Mouse (Mus musculus): ENCODE data around the gene Hnf1b. TPM values are rescaled to one million over a fixed set of nuclear protein-coding genes. Genes with fewer than 3 reads are reported as not detected.
A peak's percentile ranks its signal among the peaks of the same experiment; 100 is the strongest.

Gene Hnf1b
- polyA plus RNA-seq, 1 experiment from 2014 or later, result not detected

- Histone ChIP-seq H3K9me3 (replicated peaks) (no peaks in the 10 kb centered on the region), H3K27ac (replicated peaks) (no peak overlapping the region), H3K36me3 (no peaks in the 10 kb centered on the region), H3K4me2 (replicated peaks) (no peak overlapping the region), H3K4me1 (peaks cover 34% of the 10 kb centered on the region), H3K4me3 (replicated peaks) (0 out of 2 replicates have a peak overlapping the region, but pooled peaks have one; percentile 1), H3K9ac (no peak overlapping the region), H3K27me3 (peaks cover 90% of the 10 kb centered on the region)
- no peak for ATAC-seq (ENCODE audit: insufficient number of reproducible peaks, low FRiP score, low TSS enrichment, low read depth)
- WGBS, result under 1% methylated on average over 33 of the region's 33 CpGs
Measured at GRCm38 (mm10) chr11:83853221-83853792, 3.4 kb downstream of the Hnf1b start.

DNA sequence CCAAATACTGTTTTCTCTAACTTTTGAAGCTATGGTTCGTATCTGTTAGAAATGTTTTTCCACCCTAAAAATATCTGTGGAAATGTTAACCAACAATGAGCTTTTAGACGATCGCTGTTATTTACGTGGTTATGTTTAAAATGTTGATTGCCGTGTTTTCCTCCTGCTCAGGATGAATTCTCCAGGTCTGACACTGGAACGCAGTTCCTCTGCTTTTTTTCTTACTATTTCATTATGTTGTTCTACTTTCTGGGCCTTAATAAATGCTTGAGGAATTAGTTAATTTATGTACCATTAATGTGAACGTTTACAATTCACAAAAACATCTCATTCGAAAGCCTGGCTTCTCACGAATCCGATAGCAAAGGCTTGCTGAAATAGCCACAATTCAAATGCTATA is 4.2 kb downstream of the Hnf1b start:
- 5% methylated on average over 10 of the region's 10 CpGs for WGBS
- Histone ChIP-seq H3K27ac (replicated peaks) (no peak overlapping the region), H3K4me1 (peaks cover 34% of the 10 kb centered on the region), H3K36me3 (no peaks in the 10 kb centered on the region), H3K9ac (no peak overlapping the region), H3K27me3 (peaks cover 91% of the 10 kb centered on the region), H3K4me3 (replicated peaks) (no peak overlapping the region), H3K4me2 (replicated peaks) (no peak overlapping the region), H3K9me3 (replicated peaks) (no peaks in the 10 kb centered on the region)
- ATAC-seq (ENCODE audit: insufficient number of reproducible peaks, low FRiP score, low TSS enrichment, low read depth), result no peak

GRCm38 (mm10) chr11:83854707-83855106 is 4.8 kb downstream of the Hnf1b start:
- Histone ChIP-seq H3K4me2 (replicated peaks) (no peak overlapping the region), H3K36me3 (no peaks in the 10 kb centered on the region), H3K9me3 (replicated peaks) (no peaks in the 10 kb centered on the region), H3K27me3 (peaks cover 88% of the 10 kb centered on the region), H3K9ac (no peak overlapping the region), H3K4me3 (replicated peaks) (no peak overlapping the region), H3K27ac (replicated peaks) (no peak overlapping the region), H3K4me1 (peaks cover 32% of the 10 kb centered on the region)
- 14% methylated on average over 2 of the region's 2 CpGs for WGBS
- ATAC-seq (ENCODE audit: insufficient number of reproducible peaks, low FRiP score, low TSS enrichment, low read depth), result no peak

DNA sequence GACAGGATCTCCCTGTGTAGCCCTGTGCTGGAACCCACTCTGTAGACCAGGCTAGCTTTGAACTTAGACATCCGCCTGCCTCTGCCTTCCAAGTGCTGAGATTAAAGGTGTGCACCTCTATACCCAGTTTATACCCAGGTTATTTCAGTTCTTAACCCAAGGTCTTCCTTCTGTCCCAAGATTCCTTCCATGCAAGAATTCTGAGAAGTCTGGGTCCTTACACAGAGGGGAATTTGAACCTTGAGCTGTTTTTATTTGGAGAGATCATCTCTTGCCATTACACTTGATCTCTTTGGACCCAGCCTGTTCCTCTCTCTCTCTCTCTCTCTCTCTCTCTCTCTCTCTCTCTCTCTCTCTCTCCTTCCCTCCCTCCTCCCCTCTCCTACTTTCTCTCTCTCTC is 7.4 kb downstream of the Hnf1b start:
- H3K9ac ChIP-seq, result no peak overlapping the region
- H3K4me1 ChIP-seq, result peaks cover 11% of the 10 kb centered on the region
- no peak overlapping the region for H3K4me3 ChIP-seq (replicated peaks)
- no peaks in the 10 kb centered on the region for H3K36me3 ChIP-seq
- peaks cover 63% of the 10 kb centered on the region for H3K27me3 ChIP-seq
- H3K27ac ChIP-seq (replicated peaks), result no peak overlapping the region
- H3K9me3 ChIP-seq (replicated peaks), result no peaks in the 10 kb centered on the region
- ATAC-seq (ENCODE audit: insufficient number of reproducible peaks, low FRiP score, low TSS enrichment, low read depth), result no peak
- H3K4me2 ChIP-seq (replicated peaks), result no peak overlapping the region
- WGBS, result 74% methylated on average over 1 of the region's 1 CpGs

DNA sequence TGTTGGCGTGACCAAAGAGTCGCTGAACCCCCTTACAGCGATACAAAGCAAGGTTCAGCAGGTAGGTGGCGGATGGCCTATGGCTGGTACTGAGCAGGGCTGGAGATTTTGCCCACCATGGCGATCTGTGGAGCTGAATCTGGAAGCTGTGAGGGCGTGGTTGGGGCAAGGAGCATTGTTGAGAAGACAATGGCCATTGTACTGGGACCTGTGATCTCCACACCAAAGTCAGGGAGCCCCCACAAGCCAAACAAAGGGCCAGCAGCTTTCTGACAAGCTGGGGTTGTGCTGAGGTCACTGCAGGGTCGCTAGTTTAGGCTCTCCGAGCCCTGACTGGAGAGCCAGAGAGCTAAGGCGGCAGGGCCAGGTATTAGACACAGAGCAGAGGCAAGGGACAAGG is 15.4 kb downstream of the Hnf1b start:
- Histone ChIP-seq H3K9ac (no peak overlapping the region), H3K4me2 (replicated peaks) (no peak overlapping the region), H3K36me3 (no peaks in the 10 kb centered on the region), H3K4me3 (replicated peaks) (no peak overlapping the region), H3K9me3 (replicated peaks) (no peaks in the 10 kb centered on the region), H3K27me3 (no peaks in the 10 kb centered on the region), H3K4me1 (no peaks in the 10 kb centered on the region), H3K27ac (replicated peaks) (no peak overlapping the region)
- WGBS, result 45% methylated on average over 9 of the region's 9 CpGs
- ATAC-seq (ENCODE audit: insufficient number of reproducible peaks, low FRiP score, low TSS enrichment, low read depth), result no peak

GRCm38 (mm10) chr11:83867571-83867970 is 17.7 kb downstream of the Hnf1b start:
- H3K36me3 ChIP-seq, result no peaks in the 10 kb centered on the region
- H3K9ac ChIP-seq, result no peak overlapping the region
- H3K27ac ChIP-seq (replicated peaks), result no peak overlapping the region
- 55% methylated on average over 3 of the region's 3 CpGs for WGBS
- H3K4me2 ChIP-seq (replicated peaks), result no peak overlapping the region
- no peak for ATAC-seq (ENCODE audit: insufficient number of reproducible peaks, low FRiP score, low TSS enrichment, low read depth)
- no peaks in the 10 kb centered on the region for H3K4me1 ChIP-seq
- no peak overlapping the region for H3K4me3 ChIP-seq (replicated peaks)
- H3K9me3 ChIP-seq (replicated peaks), result no peaks in the 10 kb centered on the region
- H3K27me3 ChIP-seq, result no peaks in the 10 kb centered on the region

DNA sequence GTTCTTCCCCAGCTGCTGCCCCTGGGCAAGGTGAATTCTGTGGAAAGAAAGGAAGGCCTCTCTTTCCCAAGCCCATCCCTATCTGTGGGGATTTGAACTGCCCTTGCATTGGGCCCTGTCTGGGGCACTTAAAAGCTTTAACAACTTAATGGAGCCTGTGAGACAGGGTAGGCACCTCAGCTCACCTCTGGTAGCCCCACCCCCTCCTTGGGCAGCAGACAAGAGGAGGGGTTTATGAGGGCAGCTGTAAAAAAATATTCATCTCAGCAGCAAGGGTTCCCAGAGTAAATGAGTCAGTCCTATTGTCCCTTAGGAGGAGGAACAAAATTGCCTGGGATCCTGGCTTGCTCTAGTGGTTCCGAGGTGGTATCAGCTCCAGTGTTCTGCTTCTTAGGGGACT is 19.3 kb downstream of the Hnf1b start:
- Histone ChIP-seq H3K9me3 (replicated peaks) (no peaks in the 10 kb centered on the region), H3K27ac (replicated peaks) (no peak overlapping the region), H3K27me3 (no peaks in the 10 kb centered on the region), H3K9ac (no peak overlapping the region), H3K36me3 (no peaks in the 10 kb centered on the region), H3K4me3 (replicated peaks) (no peak overlapping the region), H3K4me2 (replicated peaks) (no peak overlapping the region), H3K4me1 (no peaks in the 10 kb centered on the region)
- no peak for ATAC-seq (ENCODE audit: insufficient number of reproducible peaks, low FRiP score, low TSS enrichment, low read depth)
- WGBS, result 13% methylated on average over 1 of the region's 1 CpGs

- no peak overlapping the region for H3K4me2 ChIP-seq (replicated peaks)
- WGBS, result 55% methylated on average over 3 of the region's 3 CpGs
Measured at GRCm38 (mm10) chr11:83869686-83870085, 19.8 kb downstream of the Hnf1b start.

DNA sequence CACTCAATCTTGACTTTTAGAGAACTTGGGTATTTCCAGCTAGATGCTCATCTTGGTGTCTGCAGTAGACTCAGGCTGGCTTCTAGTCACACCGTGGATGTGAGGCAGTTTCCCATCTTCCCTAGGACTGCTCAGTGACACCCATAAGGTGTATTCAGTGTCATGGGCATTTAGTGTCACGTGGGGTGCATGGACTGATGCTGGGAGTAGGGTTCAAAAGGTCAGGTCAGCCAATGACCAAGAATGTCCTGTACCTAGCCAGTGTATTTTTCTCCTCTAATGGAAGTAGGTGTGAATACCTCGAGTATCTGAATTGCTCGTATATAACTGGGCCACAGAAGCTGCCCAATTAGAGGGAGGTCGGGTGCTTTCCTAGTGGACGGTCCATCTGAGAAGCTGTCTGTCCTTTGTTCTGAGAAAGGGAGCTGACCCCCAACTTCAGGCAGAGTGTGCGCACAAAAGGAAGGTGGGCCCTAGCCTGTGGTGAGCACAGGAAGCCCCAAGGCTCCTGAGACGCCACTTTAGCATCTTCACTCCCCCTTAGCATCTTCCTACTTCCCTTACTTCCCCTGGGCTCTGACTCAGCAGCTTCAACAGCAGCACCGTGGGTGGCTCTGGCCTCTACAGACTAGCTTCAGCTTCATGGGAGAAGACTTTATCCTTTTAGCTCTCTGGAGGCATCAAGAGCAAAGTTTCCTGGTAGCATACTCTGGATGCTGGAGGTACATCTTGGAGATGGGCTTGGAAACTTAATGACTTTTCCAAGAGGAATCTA is 22.1 kb downstream of the Hnf1b start:
- Histone ChIP-seq H3K4me3 (replicated peaks) (no peak overlapping the region), H3K4me1 (no peaks in the 10 kb centered on the region), H3K9me3 (replicated peaks) (no peaks in the 10 kb centered on the region), H3K27ac (replicated peaks) (no peak overlapping the region), H3K4me2 (replicated peaks) (no peak overlapping the region), H3K9ac (no peak overlapping the region), H3K27me3 (no peaks in the 10 kb centered on the region), H3K36me3 (no peaks in the 10 kb centered on the region)
- no peak for ATAC-seq (ENCODE audit: insufficient number of reproducible peaks, low FRiP score, low TSS enrichment, low read depth)
- WGBS, result 74% methylated on average over 9 of the region's 9 CpGs

More at GRCm38 (mm10) chr11:83869686-83870085, 19.8 kb downstream of the Hnf1b start:
- no peaks in the 10 kb centered on the region for H3K9me3 ChIP-seq (replicated peaks)
- no peak overlapping the region for H3K4me3 ChIP-seq (replicated peaks)
- no peak overlapping the region for H3K9ac ChIP-seq
- no peaks in the 10 kb centered on the region for H3K36me3 ChIP-seq
- H3K27ac ChIP-seq (replicated peaks), result no peak overlapping the region
- ATAC-seq (ENCODE audit: insufficient number of reproducible peaks, low FRiP score, low TSS enrichment, low read depth), result no peak
- no peaks in the 10 kb centered on the region for H3K4me1 ChIP-seq
- H3K27me3 ChIP-seq, result no peaks in the 10 kb centered on the region

DNA sequence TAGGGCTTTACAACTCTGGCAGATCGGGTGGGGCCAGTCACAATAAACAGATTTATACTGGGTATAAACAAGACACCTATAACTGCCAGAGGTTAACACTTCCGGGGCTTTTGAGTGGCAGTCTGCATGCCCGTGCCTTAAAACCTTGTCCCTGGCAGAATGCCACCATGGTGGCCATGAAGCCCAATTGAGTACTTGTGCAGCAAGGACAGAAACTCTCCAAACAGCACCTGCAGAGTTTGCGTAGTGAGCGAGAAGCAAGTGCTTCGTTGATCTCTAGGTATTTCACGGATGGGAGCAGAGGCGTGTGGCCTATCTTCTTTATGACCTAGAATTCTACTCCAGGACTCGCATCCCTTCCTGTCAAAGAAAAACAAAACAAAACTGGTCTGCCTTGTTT is 23.6 kb downstream of the Hnf1b start:
- WGBS, result 81% methylated on average over 9 of the region's 9 CpGs
- Histone ChIP-seq H3K36me3 (no peaks in the 10 kb centered on the region), H3K9me3 (replicated peaks) (no peaks in the 10 kb centered on the region), H3K27ac (replicated peaks) (no peak overlapping the region), H3K4me1 (no peaks in the 10 kb centered on the region), H3K27me3 (no peaks in the 10 kb centered on the region), H3K4me2 (replicated peaks) (no peak overlapping the region), H3K9ac (no peak overlapping the region), H3K4me3 (replicated peaks) (no peak overlapping the region)
- ATAC-seq (ENCODE audit: insufficient number of reproducible peaks, low FRiP score, low TSS enrichment, low read depth), result no peak

GRCm38 (mm10) chr11:83876630-83877029 is 26.8 kb downstream of the Hnf1b start:
- Histone ChIP-seq H3K4me2 (replicated peaks) (no peak overlapping the region), H3K9me3 (replicated peaks) (no peaks in the 10 kb centered on the region), H3K4me3 (replicated peaks) (no peak overlapping the region), H3K27me3 (no peaks in the 10 kb centered on the region; the same call in 1 of the 2 replicates), H3K27ac (replicated peaks) (no peak overlapping the region), H3K9ac (no peak overlapping the region), H3K4me1 (no peaks in the 10 kb centered on the region), H3K36me3 (no peaks in the 10 kb centered on the region)
- 88% methylated on average over 7 of the region's 7 CpGs for WGBS
- no peak for ATAC-seq (ENCODE audit: insufficient number of reproducible peaks, low FRiP score, low TSS enrichment, low read depth)

- Histone ChIP-seq H3K27ac (replicated peaks) (no peak overlapping the region), H3K36me3 (no peaks in the 10 kb centered on the region), H3K9me3 (replicated peaks) (no peaks in the 10 kb centered on the region), H3K9ac (no peak overlapping the region), H3K4me1 (no peaks in the 10 kb centered on the region), H3K4me3 (replicated peaks) (no peak overlapping the region), H3K4me2 (replicated peaks) (no peak overlapping the region), H3K27me3 (no peaks in the 10 kb centered on the region; the same call in 1 of the 2 replicates)
- 69% methylated on average over 8 of the region's 8 CpGs for WGBS
- ATAC-seq (ENCODE audit: insufficient number of reproducible peaks, low FRiP score, low TSS enrichment, low read depth), result no peak
Measured at GRCm38 (mm10) chr11:83877765-83878164, 27.9 kb downstream of the Hnf1b start.

Measured in embryonic facial prominence, embryonic 15.5 days (tissue).